ENCODE assay signal across 27 mouse cellular contexts in the genomic region with DNA sequence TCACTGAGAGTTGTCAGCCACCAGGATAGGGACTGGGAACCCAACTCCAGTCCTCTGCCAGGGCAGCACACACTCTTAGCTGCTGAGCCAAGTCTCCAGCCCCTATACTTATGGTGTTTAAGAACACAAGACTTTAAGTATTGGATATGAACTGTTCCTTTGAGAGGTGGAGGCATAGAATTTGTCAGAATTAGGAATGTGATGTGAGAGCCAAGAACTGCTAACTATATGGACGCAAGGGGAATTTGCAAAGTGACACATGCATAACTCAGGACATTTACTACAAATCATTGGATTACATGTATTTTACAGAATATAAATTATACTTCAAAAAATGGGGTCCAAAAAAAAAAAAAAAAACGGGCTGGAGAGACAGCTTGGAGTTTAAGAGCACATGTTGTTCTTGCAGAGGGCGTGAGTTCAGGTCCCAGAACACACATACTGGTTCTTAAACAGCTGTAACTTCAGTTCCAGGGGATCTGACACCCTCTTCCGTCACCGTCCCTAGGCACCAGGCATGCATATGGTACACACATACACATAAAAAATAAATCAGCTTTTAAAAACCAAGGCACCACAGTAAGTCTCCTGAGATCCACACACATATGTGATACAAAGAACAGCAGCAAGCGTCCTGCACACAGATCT. TPM values are rescaled to one million over a fixed set of nuclear protein-coding genes. Genes with fewer than 3 reads are reported as not detected.
A peak's percentile ranks its signal among the peaks of the same experiment; 100 is the strongest.
DNase-seq lines count a peak whose midpoint lies in the region; ATAC-seq and TF ChIP-seq lines count a peak whose summit lies in the region.
"Had no signal": no experiment of that assay in that cellular context is flagged by ENCODE, and none has a peak within 500 bp of the region (broad histone marks: within the 10 kb centered on the region; RNA-seq: fewer than 3 reads in every experiment).

No protein-coding gene starts in this region.

- H3K27ac ChIP-seq in kidney, embryonic 15.5 days, result peak overlapping the region; percentile 48; the same call in 1 of the 2 replicates
- H3K27ac ChIP-seq in kidney, adult 2 months (ENCODE audit: insufficient read depth, low read depth, low read length), result no peak overlapping the region
- 0 out of 2 replicates have a peak overlapping the region, but pooled peaks have one; percentile 8 for H3K27ac ChIP-seq in lung, embryonic 15.5 days
- H3K27ac ChIP-seq in limb, embryonic 15.5 days, result no peak overlapping the region
- H3K27ac ChIP-seq: forebrain, embryonic 13.5 days; hindbrain, embryonic 10.5 days; hindbrain, embryonic 15.5 days; macrophage; neural tube, embryonic 15.5 days; stomach, embryonic 15.5 days had no signal

- DNase-seq in kidney, adult 2 months, result no peak
- no peak for DNase-seq in lung, postnatal 25 days (ENCODE audit: low spot score)
- DNase-seq in NIH3T3 (ENCODE audit: low read depth), result peak; percentile 33
- DNase-seq in ovary, postnatal 10 days (ENCODE audit: low spot score), result no peak
- DNase-seq: adrenal gland, adult 2 months; adrenal gland, postnatal 36 days; cerebellum, adult 18-20 months; cerebellum, postnatal 10 days; gastrocnemius, postnatal 14 days; heart, postnatal 14 days; kidney, adult 8-10 months; kidney, postnatal 14 days; right cerebral cortex, postnatal 25 days; thymus, adult 18-20 months; thymus, postnatal 25 days had no signal

- no peak for ATAC-seq in kidney, embryonic 15.5 days (replicated peaks; ENCODE audit: low FRiP score)
- peak; percentile 28; the same call in 1 of the 2 replicates for ATAC-seq in lung, embryonic 15.5 days (ENCODE audit: borderline replicate concordance, extremely low read depth, low FRiP score, low TSS enrichment)
- peak; percentile 31; the same call in 1 of the 2 replicates for ATAC-seq in limb, embryonic 15.5 days (ENCODE audit: insufficient number of reproducible peaks, low FRiP score, low TSS enrichment, low read depth)
- ATAC-seq: activated CD4-positive, CD25-positive, alpha-beta regulatory T cell, adult 4 months; forebrain, embryonic 13.5 days; inflammation-experienced regulatory T-cells, adult 6 months had no signal

- H3K36me3 ChIP-seq in kidney, embryonic 15.5 days, result 0 out of 2 replicates have a peak, but pooled peaks cover 4% of the 10 kb centered on the region
- H3K36me3 ChIP-seq in kidney, adult 2 months (ENCODE audit: control insufficient read depth, insufficient read depth, low read length), result no peaks in the 10 kb centered on the region
- H3K36me3 ChIP-seq in lung, embryonic 15.5 days, result peaks cover 3% of the 10 kb centered on the region; the same call in 1 of the 2 replicates
- H3K36me3 ChIP-seq in limb, embryonic 15.5 days, result no peaks in the 10 kb centered on the region
- H3K36me3 ChIP-seq: hindbrain, embryonic 15.5 days; neural tube, embryonic 15.5 days; stomach, embryonic 15.5 days had no signal

- no peak for TF ChIP-seq POLR2A in kidney, adult 2 months (IDR thresholded peaks at IDR 0.05; ENCODE audit: low read depth, low read length)

- no peak overlapping the region for H3K9ac ChIP-seq in kidney, embryonic 15.5 days
- H3K9ac ChIP-seq in lung, embryonic 15.5 days, result no peak overlapping the region
- H3K9ac ChIP-seq in limb, embryonic 15.5 days, result no peak overlapping the region
- H3K9ac ChIP-seq: forebrain, embryonic 13.5 days; hindbrain, embryonic 15.5 days; neural tube, embryonic 15.5 days; stomach, embryonic 15.5 days had no signal

- no peak overlapping the region for H3K4me3 ChIP-seq in kidney, embryonic 15.5 days (replicated peaks)
- H3K4me3 ChIP-seq in kidney, adult 2 months (ENCODE audit: insufficient read depth, low read depth, low read length), result no peak overlapping the region
- no peak overlapping the region for H3K4me3 ChIP-seq in lung, embryonic 15.5 days
- H3K4me3 ChIP-seq in limb, embryonic 15.5 days, result no peak overlapping the region
- H3K4me3 ChIP-seq: forebrain, embryonic 13.5 days; hindbrain, embryonic 10.5 days; hindbrain, embryonic 15.5 days; neural tube, embryonic 15.5 days; stomach, embryonic 15.5 days had no signal

- no peak for TF ChIP-seq CTCF in kidney, adult 2 months (conservative IDR thresholded peaks at IDR 0.05; ENCODE audit: insufficient read depth, insufficient read length, low read depth, low read length)

- H3K4me1 ChIP-seq in kidney, embryonic 15.5 days, result peaks cover 55% of the 10 kb centered on the region
- H3K4me1 ChIP-seq in kidney, adult 2 months (ENCODE audit: control insufficient read depth, insufficient read depth, low read length), result peaks cover 11% of the 10 kb centered on the region; the same call in 1 of the 2 replicates
- H3K4me1 ChIP-seq in lung, embryonic 15.5 days, result peaks cover 28% of the 10 kb centered on the region
- H3K4me1 ChIP-seq in limb, embryonic 15.5 days, result peaks cover 11% of the 10 kb centered on the region; the same call in 1 of the 2 replicates
- H3K4me1 ChIP-seq: stomach, embryonic 15.5 days had no signal

- 60% methylated on average over 6 of the region's 6 CpGs for WGBS in kidney, embryonic 15.5 days
- 80% methylated on average over 6 of the region's 6 CpGs for whole genome bisulfite sequencing in kidney, adult 2 months
- WGBS in lung, embryonic 15.5 days, result 46% methylated on average over 6 of the region's 6 CpGs
- WGBS in limb, embryonic 15.5 days, result 35% methylated on average over 6 of the region's 6 CpGs

- no peak overlapping the region for H3K4me2 ChIP-seq in kidney, embryonic 15.5 days
- H3K4me2 ChIP-seq in lung, embryonic 15.5 days, result no peak overlapping the region
- no peak overlapping the region for H3K4me2 ChIP-seq in limb, embryonic 15.5 days
- H3K4me2 ChIP-seq: hindbrain, embryonic 15.5 days; liver, embryonic 11.5 days; neural tube, embryonic 15.5 days; stomach, embryonic 15.5 days had no signal

- H3K27me3 ChIP-seq in kidney, embryonic 15.5 days, result no peaks in the 10 kb centered on the region
- H3K27me3 ChIP-seq in kidney, adult 2 months (replicated peaks; ENCODE audit: control insufficient read depth, insufficient read depth, low read length), result no peaks in the 10 kb centered on the region
- no peaks in the 10 kb centered on the region for H3K27me3 ChIP-seq in lung, embryonic 15.5 days
- H3K27me3 ChIP-seq in limb, embryonic 15.5 days, result no peaks in the 10 kb centered on the region
- H3K27me3 ChIP-seq: forebrain, embryonic 13.5 days; hindbrain, embryonic 15.5 days; neural tube, embryonic 15.5 days; stomach, embryonic 15.5 days had no signal

- no peaks in the 10 kb centered on the region for H3K9me3 ChIP-seq in kidney, embryonic 15.5 days (replicated peaks)
- H3K9me3 ChIP-seq in lung, embryonic 15.5 days, result no peaks in the 10 kb centered on the region
- H3K9me3 ChIP-seq in limb, embryonic 15.5 days, result no peaks in the 10 kb centered on the region
- H3K9me3 ChIP-seq: forebrain, embryonic 13.5 days; hindbrain, embryonic 10.5 days; hindbrain, embryonic 15.5 days; neural tube, embryonic 15.5 days; stomach, embryonic 15.5 days had no signal

RNA-seq across cellular contexts. Expression of a gene that starts 14.2 kb away (rescaled TPM):
- polyA plus RNA-seq in kidney, embryonic 15.5 days (2015; fragmentation: Nextera tagmentation; extraction: Ambion mirVana), result 15.3 and 16.1 TPM in 2 replicates
- 14.0 and 15.6 TPM in 2 replicates for polyA plus RNA-seq in kidney, adult 2 months (2012; rRNA removed)
- 15.4 and 16.0 TPM in 2 replicates for polyA plus RNA-seq in lung, embryonic 15.5 days (2015; fragmentation: Nextera tagmentation; extraction: Ambion mirVana)
- polyA plus RNA-seq in limb, embryonic 15.5 days (2015; fragmentation: Nextera tagmentation; extraction: Ambion mirVana), result 7.0 and 7.9 TPM in 2 replicates

Comparison
In these comparisons a context has a peak if more than half of its experiments do, and no peak if none do; other contexts are left out.
1. H3K27ac ChIP-seq: peak in kidney, embryonic 15.5 days (single experiment) and lung, embryonic 15.5 days (single experiment); none in kidney, adult 2 months (single experiment) and limb, embryonic 15.5 days (single experiment).